Mouse (Mus musculus): Measurements from ENCODE around the gene Nphp4. TPM values are rescaled to one million over a fixed set of nuclear protein-coding genes. Genes with fewer than 3 reads are reported as not detected.

Nphp4 gene
- polyA plus RNA-seq, 1 experiment from 2014 or later = 5.5 TPM

- Histone ChIP-seq H3K27me3 (replicated peaks; ENCODE audit: control insufficient read depth, insufficient read depth, low read length) (no peaks in the 10 kb centered on the region), H3K36me3 (ENCODE audit: control insufficient read depth, insufficient read depth, low read length) (no peaks in the 10 kb centered on the region), H3K9ac (ENCODE audit: low read depth, low read length) (no peak overlapping the region), H3K4me2 (ENCODE audit: low read length) (no peak overlapping the region), H3K27ac (ENCODE audit: low read depth, low read length) (no peak overlapping the region), H3K9me3 (ENCODE audit: control insufficient read depth, low read length) (no peaks in the 10 kb centered on the region), H3K4me3 (ENCODE audit: low read length) (no peak overlapping the region), H3K4me1 (ENCODE audit: control insufficient read depth, insufficient read depth, low read depth, low read length) (peaks cover 5% of the 10 kb centered on the region)
- 62% methylated on average over 8 of the region's 8 CpGs for WGBS
- ATAC-seq = no peak
Observed at GRCm38 (mm10) chr4:152448666-152449018, 27.9 kb upstream of the Nphp4 start.

DNA sequence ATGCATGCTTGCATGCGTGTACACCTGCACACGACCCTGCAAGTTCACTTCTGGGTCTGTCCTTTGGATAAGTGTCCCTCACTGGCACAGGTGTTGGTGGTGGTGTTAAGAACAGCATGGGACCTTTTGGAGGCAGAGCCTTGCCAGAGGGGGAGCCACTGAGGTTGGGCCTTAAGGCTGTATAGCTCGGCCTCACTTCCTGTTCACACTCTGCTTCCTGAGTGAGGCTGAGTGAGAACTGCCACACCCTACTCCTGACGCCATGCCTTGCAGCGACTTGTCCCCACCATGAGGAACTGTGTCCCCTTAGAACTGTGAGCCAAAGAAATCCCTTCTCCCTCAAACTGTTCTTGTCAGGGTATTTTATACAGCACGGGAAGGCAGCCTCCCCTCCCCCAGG is 25.1 kb upstream of the Nphp4 start:
- peaks cover 13% of the 10 kb centered on the region for H3K4me1 ChIP-seq (ENCODE audit: control insufficient read depth, insufficient read depth, low read depth, low read length)
- WGBS = 87% methylated on average over 6 of the region's 6 CpGs
- no peaks in the 10 kb centered on the region for H3K9me3 ChIP-seq (ENCODE audit: control insufficient read depth, low read length)

GRCm38 (mm10) chr4:152453079-152453478 is 23.4 kb upstream of the Nphp4 start:
- Histone ChIP-seq H3K27ac (ENCODE audit: low read depth, low read length) (0 out of 2 replicates have a peak overlapping the region, but pooled peaks have one; percentile 1), H3K36me3 (ENCODE audit: control insufficient read depth, insufficient read depth, low read length) (no peaks in the 10 kb centered on the region), H3K9ac (ENCODE audit: low read depth, low read length) (no peak overlapping the region), H3K4me3 (ENCODE audit: low read length) (no peak overlapping the region), H3K9me3 (ENCODE audit: control insufficient read depth, low read length) (no peaks in the 10 kb centered on the region), H3K4me1 (ENCODE audit: control insufficient read depth, insufficient read depth, low read depth, low read length) (peaks cover 13% of the 10 kb centered on the region), H3K27me3 (replicated peaks; ENCODE audit: control insufficient read depth, insufficient read depth, low read length) (no peaks in the 10 kb centered on the region), H3K4me2 (ENCODE audit: low read length) (no peak overlapping the region)
- 19% methylated on average over 10 of the region's 10 CpGs for WGBS
- peak; percentile 22; the same call in 1 of the 2 replicates for ATAC-seq

More for the DNA sequence above, 25.1 kb upstream of the Nphp4 start:
- H3K27ac ChIP-seq (ENCODE audit: low read depth, low read length) = no peak overlapping the region
- no peak overlapping the region for H3K4me3 ChIP-seq (ENCODE audit: low read length)
- no peak overlapping the region for H3K4me2 ChIP-seq (ENCODE audit: low read length)
- no peak overlapping the region for H3K9ac ChIP-seq (ENCODE audit: low read depth, low read length)
- no peak for ATAC-seq
- H3K36me3 ChIP-seq (ENCODE audit: control insufficient read depth, insufficient read depth, low read length) = no peaks in the 10 kb centered on the region
- no peaks in the 10 kb centered on the region for H3K27me3 ChIP-seq (replicated peaks; ENCODE audit: control insufficient read depth, insufficient read depth, low read length)

DNA sequence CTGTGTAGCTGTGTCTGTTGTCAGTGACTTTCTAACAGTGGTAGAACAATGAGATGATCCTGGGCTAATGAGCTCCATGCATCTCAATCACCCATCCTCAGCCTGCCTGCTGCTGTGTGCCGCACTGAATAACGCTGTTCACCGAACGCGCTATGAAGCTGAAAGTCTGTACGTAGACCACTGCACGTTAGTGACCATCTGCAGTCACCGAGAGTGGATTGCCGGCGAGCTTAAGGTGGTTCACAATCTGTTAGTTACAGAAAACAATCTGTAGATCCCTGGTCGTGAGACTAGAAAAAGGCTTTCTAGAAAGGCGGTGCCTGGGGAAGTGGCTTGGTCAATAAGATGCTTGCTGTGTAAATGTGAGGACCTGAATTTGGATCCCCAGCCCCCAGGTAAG is 22.4 kb upstream of the Nphp4 start:
- H3K36me3 ChIP-seq (ENCODE audit: control insufficient read depth, insufficient read depth, low read length) = no peaks in the 10 kb centered on the region
- H3K27me3 ChIP-seq (replicated peaks; ENCODE audit: control insufficient read depth, insufficient read depth, low read length) = no peaks in the 10 kb centered on the region
- WGBS = 68% methylated on average over 12 of the region's 12 CpGs
- no peak overlapping the region for H3K4me2 ChIP-seq (ENCODE audit: low read length)
- H3K4me3 ChIP-seq (ENCODE audit: low read length) = no peak overlapping the region
- H3K27ac ChIP-seq (ENCODE audit: low read depth, low read length) = no peak overlapping the region
- H3K9me3 ChIP-seq (ENCODE audit: control insufficient read depth, low read length) = no peaks in the 10 kb centered on the region
- no peak for ATAC-seq
- peaks cover 13% of the 10 kb centered on the region for H3K4me1 ChIP-seq (ENCODE audit: control insufficient read depth, insufficient read depth, low read depth, low read length)
- peak overlapping the region; percentile 11; the same call in 1 of the 2 replicates for H3K9ac ChIP-seq (ENCODE audit: low read depth, low read length)

DNA sequence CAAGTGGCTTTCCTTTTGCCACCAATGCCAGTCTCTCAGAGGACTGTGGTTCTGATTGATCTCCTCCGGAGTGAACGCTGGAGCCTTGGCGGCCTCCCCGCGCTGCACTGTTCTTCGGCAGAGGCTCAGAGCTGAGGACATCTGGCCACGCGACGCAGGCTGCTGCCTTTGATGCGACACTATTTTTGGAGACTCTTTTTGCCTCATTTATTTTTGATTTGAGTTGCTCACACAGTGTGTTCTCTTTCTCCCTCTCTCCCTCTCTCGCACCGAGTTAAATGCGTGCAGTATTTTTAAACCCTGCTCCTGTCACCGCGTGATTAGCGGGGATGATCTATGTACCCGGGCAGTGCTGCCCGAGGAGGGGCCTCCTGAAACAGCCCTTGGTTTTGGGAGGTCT is 19.9 kb upstream of the Nphp4 start:
- Histone ChIP-seq H3K27ac (ENCODE audit: low read depth, low read length) (peak overlapping the region; percentile 10; the same call in 1 of the 2 replicates), H3K4me2 (ENCODE audit: low read length) (no peak overlapping the region), H3K4me1 (ENCODE audit: control insufficient read depth, insufficient read depth, low read depth, low read length) (peaks cover 13% of the 10 kb centered on the region), H3K27me3 (replicated peaks; ENCODE audit: control insufficient read depth, insufficient read depth, low read length) (no peaks in the 10 kb centered on the region), H3K9ac (ENCODE audit: low read depth, low read length) (no peak overlapping the region), H3K4me3 (ENCODE audit: low read length) (no peak overlapping the region), H3K9me3 (ENCODE audit: control insufficient read depth, low read length) (no peaks in the 10 kb centered on the region), H3K36me3 (ENCODE audit: control insufficient read depth, insufficient read depth, low read length) (no peaks in the 10 kb centered on the region)
- no peak for ATAC-seq
- 57% methylated on average over 18 of the region's 18 CpGs for WGBS

DNA sequence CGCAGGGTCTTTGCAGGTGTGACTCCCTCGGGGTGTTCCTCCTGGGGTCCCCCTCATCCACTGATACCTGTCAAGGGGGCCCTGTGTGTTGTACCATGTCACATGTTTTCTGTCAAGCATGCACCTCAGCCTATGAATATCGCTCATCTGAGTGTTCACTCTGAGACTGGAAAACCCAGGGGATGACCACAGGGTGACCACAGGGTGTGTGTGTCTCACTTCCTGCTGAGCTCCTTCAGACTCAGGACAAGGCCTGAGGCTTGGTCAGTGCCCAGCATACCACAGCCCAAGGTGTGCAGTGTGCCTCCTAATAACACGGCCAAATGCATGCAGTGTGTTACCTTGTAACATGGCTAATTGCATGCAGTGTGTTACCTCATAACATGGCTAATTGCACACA is 18.8 kb upstream of the Nphp4 start:
- peaks cover 13% of the 10 kb centered on the region for H3K4me1 ChIP-seq (ENCODE audit: control insufficient read depth, insufficient read depth, low read depth, low read length)
- no peaks in the 10 kb centered on the region for H3K36me3 ChIP-seq (ENCODE audit: control insufficient read depth, insufficient read depth, low read length)
- no peaks in the 10 kb centered on the region for H3K9me3 ChIP-seq (ENCODE audit: control insufficient read depth, low read length)
- ATAC-seq = no peak
- H3K9ac ChIP-seq (ENCODE audit: low read depth, low read length) = no peak overlapping the region
- 94% methylated on average over 4 of the region's 4 CpGs for WGBS
- H3K4me3 ChIP-seq (ENCODE audit: low read length) = no peak overlapping the region
- H3K27me3 ChIP-seq (replicated peaks; ENCODE audit: control insufficient read depth, insufficient read depth, low read length) = no peaks in the 10 kb centered on the region
- no peak overlapping the region for H3K27ac ChIP-seq (ENCODE audit: low read depth, low read length)
- no peak overlapping the region for H3K4me2 ChIP-seq (ENCODE audit: low read length)

DNA sequence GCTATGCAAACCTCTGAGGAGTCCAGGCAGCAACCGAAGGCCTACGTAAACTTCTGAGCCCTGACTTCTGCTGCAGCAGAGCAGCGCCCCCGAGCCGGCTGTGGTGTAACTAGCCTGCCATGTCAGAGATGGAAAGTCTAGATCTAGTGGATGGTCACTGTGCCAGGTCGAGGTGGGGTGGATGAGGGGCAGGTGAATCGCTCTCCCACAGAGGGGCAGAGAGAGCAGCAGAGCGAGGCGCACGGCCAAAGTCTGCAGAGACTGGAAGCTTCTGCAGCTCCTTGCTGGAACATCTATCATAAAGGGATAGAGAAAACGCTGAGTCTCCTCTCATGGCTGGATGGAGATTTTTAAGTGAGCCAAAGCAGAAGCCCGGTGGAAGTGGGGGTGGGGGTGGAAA is 14.0 kb upstream of the Nphp4 start:
- no peaks in the 10 kb centered on the region for H3K9me3 ChIP-seq (ENCODE audit: control insufficient read depth, low read length)
- H3K27me3 ChIP-seq (replicated peaks; ENCODE audit: control insufficient read depth, insufficient read depth, low read length) = no peaks in the 10 kb centered on the region
- no peak overlapping the region for H3K4me3 ChIP-seq (ENCODE audit: low read length)
- no peak overlapping the region for H3K4me2 ChIP-seq (ENCODE audit: low read length)
- H3K27ac ChIP-seq (ENCODE audit: low read depth, low read length) = no peak overlapping the region
- WGBS = 89% methylated on average over 12 of the region's 12 CpGs
- ATAC-seq = no peak
- no peaks in the 10 kb centered on the region for H3K36me3 ChIP-seq (ENCODE audit: control insufficient read depth, insufficient read depth, low read length)
- H3K4me1 ChIP-seq (ENCODE audit: control insufficient read depth, insufficient read depth, low read depth, low read length) = no peaks in the 10 kb centered on the region; the same call in 1 of the 2 replicates
- H3K9ac ChIP-seq (ENCODE audit: low read depth, low read length) = no peak overlapping the region

DNA sequence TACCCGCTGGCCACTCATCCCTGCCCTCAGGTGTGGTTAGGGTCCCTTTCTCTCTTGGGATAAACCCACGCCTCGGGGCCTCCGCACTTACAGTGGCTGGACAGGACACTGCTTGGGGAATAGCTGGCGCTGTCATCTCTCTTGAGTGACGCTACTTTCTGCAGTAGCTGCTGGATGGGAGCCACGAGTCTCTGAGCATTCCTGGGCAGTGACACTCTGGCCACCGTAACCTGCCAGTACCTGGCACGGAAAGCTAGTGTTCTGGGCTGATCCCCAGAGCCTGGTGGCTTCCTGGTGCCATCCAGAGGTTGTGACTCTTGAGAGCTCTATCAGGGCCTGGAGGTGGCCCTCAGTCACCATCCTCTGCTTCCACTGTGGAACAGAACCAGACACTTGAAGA is 13.4 kb upstream of the Nphp4 start:
- H3K4me3 ChIP-seq (ENCODE audit: low read length) = no peak overlapping the region
- no peaks in the 10 kb centered on the region; the same call in 1 of the 2 replicates for H3K4me1 ChIP-seq (ENCODE audit: control insufficient read depth, insufficient read depth, low read depth, low read length)
- H3K27ac ChIP-seq (ENCODE audit: low read depth, low read length) = no peak overlapping the region
- 86% methylated on average over 9 of the region's 9 CpGs for WGBS
- H3K9me3 ChIP-seq (ENCODE audit: control insufficient read depth, low read length) = no peaks in the 10 kb centered on the region
- H3K36me3 ChIP-seq (ENCODE audit: control insufficient read depth, insufficient read depth, low read length) = no peaks in the 10 kb centered on the region
- no peaks in the 10 kb centered on the region for H3K27me3 ChIP-seq (replicated peaks; ENCODE audit: control insufficient read depth, insufficient read depth, low read length)
- H3K4me2 ChIP-seq (ENCODE audit: low read length) = no peak overlapping the region
- H3K9ac ChIP-seq (ENCODE audit: low read depth, low read length) = no peak overlapping the region
- no peak for ATAC-seq

GRCm38 (mm10) chr4:152465116-152465515 is 11.4 kb upstream of the Nphp4 start:
- peak; percentile 51 for ATAC-seq
- no peak overlapping the region for H3K9ac ChIP-seq (ENCODE audit: low read depth, low read length)
- no peaks in the 10 kb centered on the region for H3K9me3 ChIP-seq (ENCODE audit: control insufficient read depth, low read length)
- H3K4me3 ChIP-seq (ENCODE audit: low read length) = no peak overlapping the region
- H3K4me1 ChIP-seq (ENCODE audit: control insufficient read depth, insufficient read depth, low read depth, low read length) = no peaks in the 10 kb centered on the region; the same call in 1 of the 2 replicates
- no peaks in the 10 kb centered on the region for H3K36me3 ChIP-seq (ENCODE audit: control insufficient read depth, insufficient read depth, low read length)
- H3K4me2 ChIP-seq (ENCODE audit: low read length) = no peak overlapping the region
- no peaks in the 10 kb centered on the region for H3K27me3 ChIP-seq (replicated peaks; ENCODE audit: control insufficient read depth, insufficient read depth, low read length)
- H3K27ac ChIP-seq (ENCODE audit: low read depth, low read length) = no peak overlapping the region
- 24% methylated on average over 8 of the region's 8 CpGs for WGBS

DNA sequence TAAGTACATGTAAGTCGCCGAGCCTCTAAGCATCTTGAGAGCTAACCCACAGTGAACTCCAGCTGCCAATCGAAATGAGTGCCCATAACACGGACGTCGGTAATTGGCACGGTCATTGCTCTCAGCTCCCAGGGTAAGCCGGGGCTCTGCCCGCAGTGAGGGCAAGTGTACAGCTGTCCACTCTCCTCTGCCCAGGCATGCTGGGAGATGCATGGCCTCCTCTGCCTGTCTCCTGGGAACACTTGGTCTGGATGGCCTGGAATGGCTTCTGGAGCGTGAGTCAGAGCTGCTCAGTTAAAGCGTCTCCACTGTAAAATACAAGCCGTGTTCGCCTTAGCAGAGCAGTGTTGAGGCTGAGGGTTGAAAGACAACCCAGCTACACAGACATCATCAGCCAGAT is 9.9 kb upstream of the Nphp4 start:
- no peak for ATAC-seq
- no peak overlapping the region for H3K4me2 ChIP-seq (ENCODE audit: low read length)
- H3K4me3 ChIP-seq (ENCODE audit: low read length) = no peak overlapping the region
- no peaks in the 10 kb centered on the region for H3K27me3 ChIP-seq (replicated peaks; ENCODE audit: control insufficient read depth, insufficient read depth, low read length)
- no peaks in the 10 kb centered on the region; the same call in 1 of the 2 replicates for H3K4me1 ChIP-seq (ENCODE audit: control insufficient read depth, insufficient read depth, low read depth, low read length)
- no peak overlapping the region for H3K9ac ChIP-seq (ENCODE audit: low read depth, low read length)
- no peak overlapping the region for H3K27ac ChIP-seq (ENCODE audit: low read depth, low read length)
- H3K9me3 ChIP-seq (ENCODE audit: control insufficient read depth, low read length) = peaks cover under 1% of the 10 kb centered on the region; the same call in 1 of the 2 replicates
- no peaks in the 10 kb centered on the region for H3K36me3 ChIP-seq (ENCODE audit: control insufficient read depth, insufficient read depth, low read length)
- WGBS = 75% methylated on average over 13 of the region's 13 CpGs

Data from hindbrain, embryonic 16.5 days (tissue).